Mouse (Mus musculus): ENCODE data around the gene Il10rb. TPM values are rescaled to one million over a fixed set of nuclear protein-coding genes. Genes with fewer than 3 reads are reported as not detected.

The Il10rb gene
- polyA plus RNA-seq, 1 experiment from 2014 or later = 7.7 TPM

- ATAC-seq (no peak), DNase-seq (ENCODE audit: low spot score) (no peak)
- WGBS = 82% methylated on average over 5 of the region's 5 CpGs
- H3K27me3 ChIP-seq (replicated peaks; ENCODE audit: control insufficient read depth, insufficient read depth, low read length) = no peaks in the 10 kb centered on the region
- H3K9ac ChIP-seq (ENCODE audit: low read length) = no peak overlapping the region
- no peak overlapping the region for H3K4me3 ChIP-seq (ENCODE audit: low read depth, low read length)
- H3K4me1 ChIP-seq (ENCODE audit: control insufficient read depth, insufficient read depth, low read length) = no peaks in the 10 kb centered on the region
- no peaks in the 10 kb centered on the region for H3K9me3 ChIP-seq (replicated peaks; ENCODE audit: control insufficient read depth, low read length)
- no peak overlapping the region for H3K4me2 ChIP-seq (ENCODE audit: low read length)
- H3K27ac ChIP-seq (ENCODE audit: low read depth, low read length) = no peak overlapping the region
- H3K36me3 ChIP-seq (ENCODE audit: control insufficient read depth, insufficient read depth, low read length) = no peaks in the 10 kb centered on the region
Observed at GRCm38 (mm10) chr16:91418531-91418930, 12.6 kb downstream of the Il10rb start.

GRCm38 (mm10) chr16:91425816-91426215 lies 19.9 kb downstream of the Il10rb start:
- Histone ChIP-seq H3K36me3 (ENCODE audit: control insufficient read depth, insufficient read depth, low read length) (0 out of 2 replicates have a peak, but pooled peaks cover 3% of the 10 kb centered on the region), H3K9ac (ENCODE audit: low read length) (no peak overlapping the region), H3K4me1 (ENCODE audit: control insufficient read depth, insufficient read depth, low read length) (no peaks in the 10 kb centered on the region), H3K27ac (ENCODE audit: low read depth, low read length) (no peak overlapping the region), H3K4me2 (ENCODE audit: low read length) (no peak overlapping the region), H3K9me3 (replicated peaks; ENCODE audit: control insufficient read depth, low read length) (no peaks in the 10 kb centered on the region), H3K27me3 (replicated peaks; ENCODE audit: control insufficient read depth, insufficient read depth, low read length) (no peaks in the 10 kb centered on the region), H3K4me3 (ENCODE audit: low read depth, low read length) (no peak overlapping the region)
- WGBS = 96% methylated on average over 6 of the region's 6 CpGs
- no peak for ATAC-seq
- no peak for DNase-seq (ENCODE audit: low spot score)

GRCm38 (mm10) chr16:91426586-91426985 lies 20.6 kb downstream of the Il10rb start:
- 87% methylated on average over 4 of the region's 4 CpGs for WGBS
- no peak overlapping the region for H3K4me3 ChIP-seq (ENCODE audit: low read depth, low read length)
- no peaks in the 10 kb centered on the region for H3K9me3 ChIP-seq (replicated peaks; ENCODE audit: control insufficient read depth, low read length)
- no peaks in the 10 kb centered on the region for H3K27me3 ChIP-seq (replicated peaks; ENCODE audit: control insufficient read depth, insufficient read depth, low read length)
- ATAC-seq (no peak), DNase-seq (ENCODE audit: low spot score) (no peak)
- H3K27ac ChIP-seq (ENCODE audit: low read depth, low read length) = no peak overlapping the region
- H3K9ac ChIP-seq (ENCODE audit: low read length) = no peak overlapping the region
- 0 out of 2 replicates have a peak, but pooled peaks cover 3% of the 10 kb centered on the region for H3K36me3 ChIP-seq (ENCODE audit: control insufficient read depth, insufficient read depth, low read length)
- H3K4me1 ChIP-seq (ENCODE audit: control insufficient read depth, insufficient read depth, low read length) = no peaks in the 10 kb centered on the region
- no peak overlapping the region for H3K4me2 ChIP-seq (ENCODE audit: low read length)

- H3K9me3 ChIP-seq (replicated peaks; ENCODE audit: control insufficient read depth, low read length) = no peaks in the 10 kb centered on the region
- no peak overlapping the region for H3K4me2 ChIP-seq (ENCODE audit: low read length)
- 79% methylated on average over 5 of the region's 5 CpGs for WGBS
- no peaks in the 10 kb centered on the region for H3K27me3 ChIP-seq (replicated peaks; ENCODE audit: control insufficient read depth, insufficient read depth, low read length)
- ATAC-seq = no peak
- no peak overlapping the region for H3K27ac ChIP-seq (ENCODE audit: low read depth, low read length)
- DNase-seq (ENCODE audit: low spot score) = no peak
- no peak overlapping the region for H3K9ac ChIP-seq (ENCODE audit: low read length)
- no peak overlapping the region for H3K4me3 ChIP-seq (ENCODE audit: low read depth, low read length)
- no peaks in the 10 kb centered on the region for H3K4me1 ChIP-seq (ENCODE audit: control insufficient read depth, insufficient read depth, low read length)
- 0 out of 2 replicates have a peak, but pooled peaks cover 3% of the 10 kb centered on the region for H3K36me3 ChIP-seq (ENCODE audit: control insufficient read depth, insufficient read depth, low read length)
Observed at GRCm38 (mm10) chr16:91427461-91427860, 21.5 kb downstream of the Il10rb start.

GRCm38 (mm10) chr16:91428259-91428865 lies 22.4 kb downstream of the Il10rb start:
- Histone ChIP-seq H3K36me3 (ENCODE audit: control insufficient read depth, insufficient read depth, low read length) (0 out of 2 replicates have a peak, but pooled peaks cover 3% of the 10 kb centered on the region), H3K9me3 (replicated peaks; ENCODE audit: control insufficient read depth, low read length) (no peaks in the 10 kb centered on the region), H3K4me3 (ENCODE audit: low read depth, low read length) (no peak overlapping the region), H3K4me2 (ENCODE audit: low read length) (no peak overlapping the region), H3K27ac (ENCODE audit: low read depth, low read length) (no peak overlapping the region), H3K27me3 (replicated peaks; ENCODE audit: control insufficient read depth, insufficient read depth, low read length) (no peaks in the 10 kb centered on the region), H3K9ac (ENCODE audit: low read length) (no peak overlapping the region), H3K4me1 (ENCODE audit: control insufficient read depth, insufficient read depth, low read length) (no peaks in the 10 kb centered on the region)
- WGBS = 79% methylated on average over 8 of the region's 8 CpGs
- no peak for ATAC-seq
- DNase-seq (ENCODE audit: low spot score) = no peak

GRCm38 (mm10) chr16:91432720-91433328 lies 26.9 kb downstream of the Il10rb start:
- ATAC-seq (no peak), DNase-seq (ENCODE audit: low spot score) (no peak)
- Histone ChIP-seq H3K9ac (ENCODE audit: low read length) (no peak overlapping the region), H3K36me3 (ENCODE audit: control insufficient read depth, insufficient read depth, low read length) (no peaks in the 10 kb centered on the region), H3K27me3 (replicated peaks; ENCODE audit: control insufficient read depth, insufficient read depth, low read length) (no peaks in the 10 kb centered on the region), H3K4me2 (ENCODE audit: low read length) (no peak overlapping the region), H3K4me1 (ENCODE audit: control insufficient read depth, insufficient read depth, low read length) (no peaks in the 10 kb centered on the region), H3K27ac (ENCODE audit: low read depth, low read length) (no peak overlapping the region), H3K9me3 (replicated peaks; ENCODE audit: control insufficient read depth, low read length) (no peaks in the 10 kb centered on the region), H3K4me3 (ENCODE audit: low read depth, low read length) (no peak overlapping the region)
- 31% methylated on average over 5 of the region's 5 CpGs for WGBS

GRCm38 (mm10) chr16:91433329-91433933 lies 27.5 kb downstream of the Il10rb start:
- no peaks in the 10 kb centered on the region for H3K36me3 ChIP-seq (ENCODE audit: control insufficient read depth, insufficient read depth, low read length)
- H3K27ac ChIP-seq (ENCODE audit: low read depth, low read length) = no peak overlapping the region
- no peak overlapping the region for H3K4me2 ChIP-seq (ENCODE audit: low read length)
- ATAC-seq (no peak), DNase-seq (ENCODE audit: low spot score) (no peak)
- no peak overlapping the region for H3K4me3 ChIP-seq (ENCODE audit: low read depth, low read length)
- H3K27me3 ChIP-seq (replicated peaks; ENCODE audit: control insufficient read depth, insufficient read depth, low read length) = no peaks in the 10 kb centered on the region
- WGBS = 70% methylated on average over 8 of the region's 8 CpGs
- no peaks in the 10 kb centered on the region for H3K9me3 ChIP-seq (replicated peaks; ENCODE audit: control insufficient read depth, low read length)
- no peak overlapping the region for H3K9ac ChIP-seq (ENCODE audit: low read length)
- H3K4me1 ChIP-seq (ENCODE audit: control insufficient read depth, insufficient read depth, low read length) = no peaks in the 10 kb centered on the region

GRCm38 (mm10) chr16:91434119-91434518 lies 28.2 kb downstream of the Il10rb start:
- no peak for ATAC-seq
- H3K36me3 ChIP-seq (ENCODE audit: control insufficient read depth, insufficient read depth, low read length) = no peaks in the 10 kb centered on the region
- 87% methylated on average over 3 of the region's 3 CpGs for WGBS
- no peaks in the 10 kb centered on the region for H3K27me3 ChIP-seq (replicated peaks; ENCODE audit: control insufficient read depth, insufficient read depth, low read length)
- no peak overlapping the region for H3K27ac ChIP-seq (ENCODE audit: low read depth, low read length)
- H3K4me3 ChIP-seq (ENCODE audit: low read depth, low read length) = no peak overlapping the region
- no peak overlapping the region for H3K4me2 ChIP-seq (ENCODE audit: low read length)
- no peaks in the 10 kb centered on the region for H3K9me3 ChIP-seq (replicated peaks; ENCODE audit: control insufficient read depth, low read length)
- H3K9ac ChIP-seq (ENCODE audit: low read length) = no peak overlapping the region
- DNase-seq (ENCODE audit: low spot score) = no peak
- no peaks in the 10 kb centered on the region for H3K4me1 ChIP-seq (ENCODE audit: control insufficient read depth, insufficient read depth, low read length)

GRCm38 (mm10) chr16:91438081-91438480 lies 32.1 kb downstream of the Il10rb start:
- no peak for ATAC-seq
- Histone ChIP-seq H3K4me3 (ENCODE audit: low read depth, low read length) (no peak overlapping the region), H3K27me3 (replicated peaks; ENCODE audit: control insufficient read depth, insufficient read depth, low read length) (no peaks in the 10 kb centered on the region), H3K4me1 (ENCODE audit: control insufficient read depth, insufficient read depth, low read length) (no peaks in the 10 kb centered on the region), H3K27ac (ENCODE audit: low read depth, low read length) (no peak overlapping the region), H3K9me3 (replicated peaks; ENCODE audit: control insufficient read depth, low read length) (no peaks in the 10 kb centered on the region), H3K4me2 (ENCODE audit: low read length) (no peak overlapping the region), H3K9ac (ENCODE audit: low read length) (no peak overlapping the region), H3K36me3 (ENCODE audit: control insufficient read depth, insufficient read depth, low read length) (no peaks in the 10 kb centered on the region)
- 69% methylated on average over 3 of the region's 3 CpGs for WGBS
- no peak for DNase-seq (ENCODE audit: low spot score)
